Mouse (Mus musculus) kidney, postnatal 25 days (tissue): ENCODE data around the gene D17Wsu92e.

Source experiments
- DNase-seq, 2 experiments: peaks; one replicate each; pipeline ENCODE4 v3.0.0; 2021; ENCODE audit warnings: mixed read lengths in 2 of 2

Gene D17Wsu92e

DNA sequence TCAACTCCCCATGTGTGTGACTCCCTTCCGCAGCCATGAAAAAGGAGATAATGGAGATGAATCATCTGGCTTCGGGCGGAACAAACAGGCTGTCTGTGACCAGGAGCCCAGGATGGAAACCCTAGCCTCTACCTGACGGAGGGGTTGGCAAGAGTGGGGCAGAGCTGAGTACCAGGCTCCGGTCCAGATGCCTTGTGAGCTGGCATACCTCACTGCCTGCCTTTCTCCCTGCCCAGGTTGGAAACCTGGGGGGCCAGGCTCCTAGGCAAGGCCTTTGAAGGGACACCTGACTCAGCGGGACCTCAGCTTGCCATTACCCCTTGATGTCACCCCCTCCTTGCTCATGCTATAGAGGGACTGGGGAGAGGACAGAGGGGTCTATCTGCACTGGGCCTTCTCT is 79.5 kb downstream of the D17Wsu92e start:
- no peak for DNase-seq

DNA sequence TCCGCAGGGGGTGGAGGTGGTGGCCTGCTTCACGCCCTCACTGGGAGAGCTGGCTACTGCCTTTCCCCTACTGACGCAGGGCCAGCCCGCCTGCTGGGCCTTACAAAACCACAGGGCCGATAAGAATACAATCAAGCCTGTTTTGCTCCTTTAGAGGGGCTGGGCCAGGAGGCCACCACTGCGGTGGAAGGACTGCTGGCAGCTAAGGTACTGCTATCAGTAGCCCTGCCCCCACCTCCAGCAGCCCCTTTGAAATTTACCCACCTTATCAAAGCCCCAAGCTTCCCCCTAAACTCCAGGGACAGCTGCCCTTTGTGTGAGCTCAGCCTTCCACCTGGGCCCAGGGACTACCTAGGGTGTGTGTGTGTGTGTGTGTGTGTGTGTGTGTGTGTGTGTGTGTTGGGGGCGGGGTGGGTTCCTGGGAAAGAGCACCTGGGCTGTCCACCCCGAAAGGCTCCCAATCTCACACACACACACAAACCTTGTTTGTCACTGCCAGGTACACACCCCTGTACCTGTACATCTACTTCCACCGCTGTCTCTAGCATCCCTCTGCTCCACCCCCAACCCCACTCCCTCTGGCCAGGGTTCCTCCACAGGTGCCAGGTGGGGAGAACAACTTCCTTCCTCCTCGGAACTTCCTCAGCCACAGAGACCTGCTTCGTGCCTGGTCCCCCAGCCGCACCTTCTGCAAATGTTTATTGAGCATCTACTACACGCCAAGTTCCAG is 85.9 kb downstream of the D17Wsu92e start:
- DNase-seq = no peak

DNA sequence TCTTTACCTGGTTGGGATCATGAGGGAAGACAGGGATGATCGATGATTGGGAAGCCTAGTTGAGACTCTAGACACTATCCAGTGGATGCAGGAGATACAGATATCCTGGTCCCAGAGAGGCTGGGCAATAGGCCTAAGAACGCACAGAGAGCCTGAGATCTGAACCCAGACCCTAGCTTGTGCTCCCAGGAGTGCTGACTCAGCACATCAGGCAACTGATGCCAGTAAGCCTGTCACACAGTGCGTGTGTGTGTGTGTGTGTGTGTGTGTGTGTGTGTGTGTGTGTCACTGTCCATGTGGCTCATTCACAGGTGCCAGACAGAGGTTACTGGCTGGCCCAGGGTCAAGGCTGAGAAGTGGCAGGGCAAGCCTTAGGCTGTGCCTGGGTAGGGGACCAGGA is 87.8 kb downstream of the D17Wsu92e start:
- no peak for DNase-seq

DNA sequence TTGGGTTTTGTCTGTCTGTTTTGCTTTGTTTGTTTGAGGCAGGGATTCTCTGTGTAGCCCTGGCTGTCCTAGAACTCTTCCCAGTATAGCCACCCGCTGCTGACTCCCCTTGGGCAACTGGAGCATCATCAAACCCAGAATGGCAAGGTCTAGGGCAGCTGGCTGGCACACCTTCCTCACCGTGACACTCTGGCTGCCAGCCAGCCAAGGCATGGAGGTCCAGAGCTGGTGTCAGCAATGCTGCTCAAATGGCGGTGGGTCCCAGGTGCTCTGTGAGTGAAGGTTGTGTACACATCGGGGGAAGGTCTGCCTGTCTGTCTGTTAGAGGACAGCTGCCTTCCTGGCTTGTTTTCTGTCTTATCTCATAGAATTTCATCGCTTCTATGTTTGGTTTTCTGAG is 88.3 kb downstream of the D17Wsu92e start:
- DNase-seq = no peak

DNA sequence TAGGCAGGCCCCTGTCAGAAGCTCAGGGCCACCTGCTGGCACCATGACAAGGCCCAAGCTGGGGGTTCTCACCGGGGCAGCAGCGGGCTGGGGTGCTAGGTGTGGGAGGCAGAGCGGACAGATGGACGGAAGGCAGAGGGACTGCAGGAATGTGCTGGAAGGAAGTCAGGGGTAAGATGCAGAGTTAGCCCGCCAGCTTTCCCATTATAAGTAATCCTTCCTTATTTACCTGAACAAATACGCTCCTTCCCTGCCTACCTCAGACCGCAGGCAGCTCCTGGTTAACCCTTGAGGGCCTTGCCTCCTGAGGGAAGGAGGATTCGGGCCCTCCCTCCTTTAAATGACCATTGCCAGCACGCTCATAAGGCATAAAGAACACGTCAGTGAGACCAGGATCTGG is 91.7 kb downstream of the D17Wsu92e start, which contains the start of gene Spdef:
Spdef (minus strand) TSS at position 186 of the 400 bp plus-strand sequence.
- no peak for DNase-seq

DNA sequence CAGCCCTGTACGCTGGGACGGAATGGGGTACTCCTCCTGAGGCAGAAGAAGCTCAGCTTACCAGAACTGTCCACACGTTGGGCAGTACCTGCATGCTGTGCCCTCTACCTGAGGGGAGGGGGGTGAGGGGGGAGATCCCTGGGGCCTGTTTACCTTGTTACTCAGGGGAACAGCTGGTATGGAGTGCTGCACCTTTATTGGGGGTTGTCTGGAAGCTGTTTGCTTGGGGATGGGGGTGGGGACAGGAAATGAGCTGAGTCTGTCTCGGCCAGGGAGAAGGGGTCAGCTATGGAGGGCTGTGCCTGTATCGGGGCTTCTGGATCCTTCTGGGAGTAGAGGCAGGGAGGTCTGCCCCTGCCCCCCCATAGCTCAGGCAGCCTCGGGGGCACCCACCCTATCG is 93.9 kb downstream of the D17Wsu92e start:
- no peak for DNase-seq

DNA sequence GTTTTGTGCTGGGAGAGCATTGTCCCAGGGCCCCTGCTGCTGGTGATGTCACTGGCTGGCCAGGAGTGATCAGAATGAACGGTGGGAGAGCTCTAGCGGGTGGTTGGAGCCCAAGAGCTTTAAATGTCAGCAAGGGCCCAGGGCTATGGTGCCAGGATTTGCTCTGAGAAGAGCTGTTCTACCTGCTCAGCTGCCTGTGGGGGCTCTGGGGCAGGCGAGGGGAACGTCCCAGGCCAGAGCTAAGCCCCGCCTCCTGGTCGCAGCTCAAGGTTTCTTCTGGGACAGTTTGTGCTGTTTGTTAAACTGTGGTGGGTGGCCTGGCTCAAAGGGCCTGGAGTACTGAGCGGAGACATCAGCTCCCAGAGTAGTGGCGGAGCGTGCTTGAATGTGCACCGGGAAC is 95.0 kb downstream of the D17Wsu92e start:
- no peak for DNase-seq

DNA sequence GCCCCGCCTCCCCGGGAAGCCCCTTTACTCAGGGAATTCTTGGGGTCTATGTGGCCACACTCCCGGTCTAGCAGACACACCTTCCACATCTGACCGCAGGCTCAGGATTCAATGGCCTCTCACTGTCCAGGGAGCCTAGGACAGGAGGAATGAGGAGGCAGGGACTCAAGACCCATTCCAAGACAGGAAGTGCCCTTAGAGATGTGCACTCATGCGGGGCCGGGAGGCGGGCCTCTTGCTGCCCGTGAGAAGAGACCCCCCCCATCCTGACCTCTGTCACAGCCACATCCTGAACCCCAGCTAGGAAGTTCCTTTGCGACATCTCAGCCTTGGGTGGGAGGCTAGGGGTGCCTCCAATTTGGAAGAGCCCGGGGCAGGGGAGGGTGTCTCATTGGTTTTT is 95.4 kb downstream of the D17Wsu92e start:
- DNase-seq = no peak

DNA sequence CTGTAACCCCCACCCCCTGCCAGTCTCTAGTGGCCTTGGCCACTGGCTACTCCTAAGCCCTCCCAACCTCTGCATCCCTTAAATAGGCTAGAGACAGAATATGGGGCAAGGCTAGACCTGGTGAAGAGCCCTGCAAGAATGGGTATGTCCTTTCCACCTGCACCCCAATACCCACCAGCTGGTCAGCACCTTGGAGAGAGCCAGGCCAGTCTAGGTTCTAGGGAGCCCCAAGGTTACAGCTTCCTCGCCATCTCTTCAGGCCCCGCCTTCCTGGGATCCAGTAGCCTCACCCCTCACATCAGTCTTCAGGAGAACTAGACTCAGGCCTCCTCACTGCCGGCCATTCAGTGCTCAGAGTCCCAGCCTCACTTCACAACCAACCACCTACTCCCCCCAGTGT is 96.1 kb downstream of the D17Wsu92e start:
- no peak for DNase-seq

DNA sequence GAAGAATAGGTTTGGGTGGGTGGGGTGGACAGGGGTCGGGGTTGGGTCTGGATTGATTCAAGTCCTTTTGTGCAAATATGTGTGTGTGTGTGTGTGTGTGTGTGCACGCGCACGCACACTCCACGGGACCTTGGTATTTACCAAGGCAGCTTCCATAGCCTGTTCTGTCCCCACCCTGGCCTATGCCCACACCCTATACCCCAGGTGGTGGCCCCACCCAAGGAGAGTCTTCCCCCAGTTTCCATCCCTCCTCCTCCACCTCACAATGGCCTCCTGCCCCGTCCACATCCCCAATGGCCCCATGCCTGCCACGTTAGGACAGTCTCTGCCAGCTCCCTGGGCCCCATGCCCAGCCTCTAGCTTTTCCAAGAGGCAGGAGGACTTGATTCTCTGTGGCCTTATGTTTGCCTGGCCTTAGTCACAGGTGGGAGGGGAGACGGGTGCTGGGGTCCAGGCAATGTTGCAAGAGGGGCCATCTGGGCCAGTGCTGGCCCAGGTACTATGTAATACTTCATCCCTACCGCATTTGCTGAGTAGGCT is 99.3 kb downstream of the D17Wsu92e start:
- no peak for DNase-seq

DNA sequence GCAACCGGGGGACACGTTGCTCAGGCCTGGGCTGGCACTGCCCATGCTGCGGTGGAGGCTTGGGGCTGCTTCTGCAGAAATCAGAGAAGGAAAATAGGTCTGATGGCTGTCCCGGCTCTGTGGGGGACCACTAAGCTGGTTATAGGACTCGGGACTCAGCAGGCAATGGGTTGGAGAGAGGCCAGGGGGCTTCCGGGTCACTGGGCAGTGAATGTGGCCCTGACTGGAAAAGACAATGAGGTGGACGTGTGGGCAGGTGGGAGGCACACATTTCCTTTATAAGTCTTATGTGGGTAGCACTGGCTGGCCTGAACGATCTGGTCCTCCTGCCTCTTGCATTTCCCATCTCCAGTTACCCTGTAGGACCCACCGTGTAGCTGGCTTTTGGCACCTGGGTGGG is 100.1 kb downstream of the D17Wsu92e start:
- DNase-seq = no peak

DNA sequence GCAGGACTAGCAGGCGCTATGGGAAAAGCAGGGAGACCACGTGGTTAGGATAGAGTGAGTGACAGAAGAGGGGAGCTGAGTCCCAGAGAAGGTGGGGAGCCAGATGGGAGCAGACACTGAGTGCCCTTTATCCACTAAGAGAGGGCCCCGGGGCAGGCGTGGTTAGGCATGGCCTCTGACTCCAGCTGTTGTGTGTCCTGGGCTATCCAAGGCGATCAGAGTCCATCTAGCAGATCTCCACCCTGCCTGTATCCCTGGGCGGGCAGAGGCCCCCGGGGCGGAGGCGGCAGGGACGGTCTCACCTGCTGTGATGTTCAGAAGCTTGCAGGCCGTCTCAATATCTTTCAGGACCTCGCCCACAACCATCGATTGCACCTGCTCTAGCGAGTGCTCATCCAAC is 100.8 kb downstream of the D17Wsu92e start:
- DNase-seq = no peak

DNA sequence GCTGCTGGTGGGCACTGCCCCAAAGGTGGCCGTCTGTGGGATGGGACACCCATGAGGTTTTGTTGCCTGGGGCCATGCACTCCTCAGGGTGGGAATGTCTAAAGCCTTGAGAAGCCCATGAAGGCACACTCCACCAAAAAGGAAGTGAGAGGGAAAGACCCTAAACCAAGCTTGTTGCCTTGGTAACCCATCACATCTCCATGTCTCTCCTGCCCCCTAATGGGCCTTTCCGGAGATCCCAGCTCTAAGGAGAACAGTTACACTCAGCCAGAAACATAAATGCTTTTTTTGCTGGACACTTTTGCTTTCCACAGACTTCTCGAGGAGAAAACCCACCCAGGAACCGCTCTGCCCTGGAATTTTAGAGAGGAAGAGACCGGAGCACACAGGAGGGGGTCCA is 102.2 kb downstream of the D17Wsu92e start:
- peak in 1 of 2 experiments; percentile 22 for DNase-seq

DNA sequence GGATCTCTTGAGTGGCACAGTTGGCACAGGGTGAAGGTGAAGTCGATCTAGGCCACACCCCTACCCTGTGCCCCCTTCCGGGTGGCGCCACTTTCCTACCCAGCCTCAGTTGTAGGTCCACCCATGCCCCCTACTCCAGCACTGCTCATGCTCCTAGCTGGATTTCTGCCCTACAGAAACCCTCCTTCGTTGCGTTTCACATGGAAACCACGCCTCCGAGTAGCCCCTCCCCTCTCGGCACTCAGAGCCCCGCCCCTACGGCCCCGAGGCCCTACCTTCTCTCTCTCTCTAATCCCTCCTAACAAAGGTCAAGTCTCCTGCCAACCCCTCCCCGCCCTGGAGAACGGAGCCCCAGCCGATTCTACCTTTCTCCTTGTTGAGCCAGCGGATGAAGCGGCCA is 103.6 kb downstream of the D17Wsu92e start:
- DNase-seq = peak; percentile 71 to 74

DNA sequence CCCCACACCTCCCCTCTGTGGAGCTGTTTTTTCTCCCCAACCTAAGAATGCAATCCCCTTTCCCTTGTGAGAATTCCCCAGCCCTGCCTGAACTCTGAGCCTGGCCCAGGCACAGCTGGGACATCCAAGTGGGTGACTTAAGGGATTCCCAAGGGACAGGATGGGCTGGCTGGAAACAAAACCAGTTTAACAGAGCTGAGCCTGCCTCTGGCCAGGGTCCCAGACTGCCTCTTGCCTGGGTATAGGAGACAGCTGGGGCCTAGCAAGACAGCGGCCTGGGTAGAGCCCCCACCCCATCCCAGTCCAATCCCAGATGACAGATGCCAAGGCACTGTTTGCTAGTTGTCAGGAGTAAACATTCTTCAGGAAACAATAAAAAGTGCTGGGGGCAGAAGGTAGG is 107.6 kb downstream of the D17Wsu92e start:
- DNase-seq = peak in 1 of 2 experiments; percentile 64

DNA sequence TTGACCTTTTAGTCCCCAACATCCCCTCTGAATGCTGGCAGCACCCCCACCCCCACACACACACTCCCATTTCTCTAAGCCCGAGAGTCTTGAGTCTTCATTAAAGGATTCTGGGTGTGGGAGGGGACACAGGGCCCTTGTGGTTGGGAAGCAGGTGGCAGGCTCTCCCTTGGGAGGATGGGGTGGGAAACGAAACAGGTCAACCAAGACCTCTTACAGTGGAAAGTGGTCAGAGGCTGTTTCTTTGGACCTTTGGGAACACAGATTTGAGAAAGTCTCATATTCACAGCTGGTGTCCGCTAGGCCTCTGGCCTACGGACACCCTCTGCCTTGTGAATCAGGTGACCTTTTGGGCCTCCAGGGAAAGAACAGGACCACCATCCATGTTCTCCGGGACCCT is 110.8 kb downstream of the D17Wsu92e start:
- no peak for DNase-seq

DNA sequence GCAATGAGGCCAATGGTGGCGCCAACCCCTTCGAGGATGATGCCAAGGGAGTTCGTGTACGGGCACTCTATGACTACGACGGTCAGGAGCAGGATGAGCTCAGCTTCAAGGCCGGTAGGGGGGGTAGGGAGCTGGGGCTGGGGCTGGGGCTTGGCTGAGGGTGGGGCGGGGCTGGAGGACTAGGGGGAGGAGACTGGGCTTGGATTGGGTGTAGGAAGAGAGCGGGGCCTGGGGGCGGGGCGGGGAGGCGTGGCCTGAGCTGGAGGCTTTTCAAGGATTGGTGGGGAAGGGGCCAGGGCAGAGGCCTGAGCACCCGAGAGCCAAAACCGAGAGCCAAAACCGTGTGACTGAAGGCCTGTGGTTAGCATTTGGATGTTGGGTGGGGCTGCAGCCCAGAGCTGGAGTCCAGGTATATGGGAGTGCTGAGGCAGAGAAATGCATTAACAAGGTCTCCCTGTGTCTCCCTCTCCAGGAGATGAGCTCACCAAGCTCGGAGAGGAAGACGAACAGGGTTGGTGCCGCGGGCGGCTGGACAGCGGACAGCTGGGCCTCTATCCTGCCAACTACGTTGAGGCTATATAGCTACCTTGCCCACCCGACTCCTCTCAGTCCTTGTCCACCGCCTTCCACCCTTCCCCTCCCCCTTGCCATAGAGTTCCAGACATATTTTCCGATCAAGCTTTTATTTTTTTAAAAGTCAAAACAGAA is 112.3 kb downstream of the D17Wsu92e start:
- DNase-seq = peak; percentile 75 to 84

DNA sequence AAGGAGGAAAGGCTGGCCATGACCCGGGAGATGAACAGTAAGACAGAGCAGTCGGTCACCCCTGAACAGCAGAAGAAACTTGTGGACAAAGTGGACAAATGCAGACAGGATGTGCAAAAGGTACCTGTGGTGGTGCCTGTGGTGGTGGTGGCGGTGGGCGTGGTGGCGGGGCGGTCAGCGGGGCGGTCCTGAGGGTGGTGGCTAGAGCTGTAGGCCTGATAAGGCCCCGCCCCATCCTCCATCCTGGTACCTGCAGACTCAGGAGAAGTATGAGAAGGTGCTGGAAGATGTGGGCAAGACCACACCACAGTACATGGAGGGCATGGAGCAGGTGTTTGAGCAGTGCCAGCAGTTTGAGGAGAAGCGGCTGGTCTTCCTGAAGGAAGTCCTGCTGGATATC is 114.8 kb downstream of the D17Wsu92e start:
- no peak for DNase-seq

DNA sequence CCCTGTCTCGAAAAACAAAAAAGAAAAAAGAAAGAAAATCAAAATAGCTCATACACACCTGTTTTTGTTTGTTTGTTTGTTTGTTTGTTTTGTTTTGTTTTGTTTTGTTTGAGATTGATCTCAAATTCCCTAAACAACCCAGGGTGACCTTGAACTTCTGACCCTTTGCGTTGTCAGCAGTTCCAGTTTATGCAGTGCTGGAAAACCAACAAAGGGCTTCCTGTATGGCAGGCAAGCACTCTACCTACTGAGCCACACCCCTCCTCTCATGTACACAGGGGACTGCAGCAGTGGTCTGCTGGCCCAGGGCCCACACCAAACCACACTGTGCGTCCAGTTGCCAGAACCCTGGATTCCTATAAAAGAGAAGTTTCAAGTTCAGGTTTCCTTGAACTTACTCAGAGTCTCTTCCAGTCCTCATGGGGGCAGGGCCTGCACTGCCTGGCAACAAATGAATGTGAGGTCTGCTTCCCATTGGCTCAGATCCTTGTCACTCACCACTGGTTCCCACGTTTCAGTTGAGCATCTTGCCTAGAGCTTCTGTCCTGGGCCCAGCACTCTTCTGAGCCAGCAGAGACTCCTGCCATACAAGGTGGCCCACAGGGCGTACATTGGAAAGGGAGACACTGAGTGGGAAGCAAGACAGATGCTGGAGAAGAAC is 116.4 kb downstream of the D17Wsu92e start:
- DNase-seq = peak in 1 of 2 experiments; percentile 34

DNA sequence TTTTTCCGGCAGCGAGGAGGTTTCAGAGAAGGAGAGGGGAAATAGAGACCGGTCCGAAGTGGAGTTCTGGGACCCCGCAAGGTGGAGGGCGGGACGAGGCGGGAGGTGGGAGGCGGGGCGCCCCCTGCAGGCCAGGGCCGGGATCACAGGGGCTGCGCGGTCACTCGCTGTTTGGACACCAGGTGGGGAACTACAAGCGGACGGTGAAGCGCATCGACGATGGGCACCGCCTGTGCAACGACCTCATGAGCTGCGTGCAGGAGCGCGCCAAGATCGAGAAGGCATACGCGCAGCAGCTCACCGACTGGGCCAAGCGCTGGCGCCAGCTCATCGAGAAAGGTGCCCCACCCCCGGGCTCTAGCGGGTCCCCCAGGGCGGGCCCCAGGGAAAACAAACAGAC is 117.9 kb downstream of the D17Wsu92e start:
- peak; percentile 63 to 77 for DNase-seq

DNA sequence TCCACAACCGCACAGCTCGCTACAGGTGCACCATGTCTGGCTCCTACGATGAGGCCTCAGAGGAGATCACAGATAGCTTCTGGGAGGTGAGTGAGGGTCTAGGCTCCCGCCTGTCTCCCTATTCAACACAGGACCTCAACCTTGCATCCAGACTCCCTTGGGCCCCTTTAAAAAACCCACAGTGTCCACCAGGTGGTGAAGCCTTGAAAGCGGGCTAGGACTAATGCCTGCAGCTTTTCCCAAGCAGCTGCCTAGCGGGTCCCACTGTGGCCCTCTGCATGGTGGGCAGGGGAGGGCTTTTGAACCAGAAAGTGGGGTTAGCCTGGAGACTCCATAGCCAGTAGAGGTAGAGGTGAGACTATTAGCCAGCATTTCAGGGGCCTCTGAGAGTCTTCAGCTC is 118.6 kb downstream of the D17Wsu92e start:
- no peak for DNase-seq
